Mouse (Mus musculus) small intestine, adult 2 months (tissue): ENCODE measurements at regions not wholly inside any gene's neighbourhood (a gene's known extent, or its start where the extent isn't known, plus 50 kb on each side); places are given as distances from the start of the nearest gene placed in this dataset.

Source experiments
- CTCF ChIP-seq: fragments of 200-500 bp; IDR thresholded peaks from 2 replicates; pipeline ENCODE4 v1.5.1; 2012; ENCODE audit warnings: low read depth, mild to moderate bottlenecking, control low read depth, inconsistent platforms, low read length, moderate library complexity, mixed read lengths; ENCODE audit not compliant: insufficient replicate concordance, insufficient read length; ENCODE audit errors: extremely low read depth
- POLR2A ChIP-seq: fragments of 200-500 bp; IDR thresholded peaks from 2 replicates; pipeline ENCODE4 v1.6.1; 2012; ENCODE audit warnings: low read depth, mild to moderate bottlenecking, control low read depth, inconsistent platforms, low read length, moderate library complexity

GRCm38 (mm10) chr2:159645861-159646260, 688.1 kb downstream of the Gm826 start:
- no peak for TF ChIP-seq CTCF
- no peak for TF ChIP-seq POLR2A
